Mouse (Mus musculus): ENCODE measurements around the gene Dntt. TPM values are rescaled to one million over a fixed set of nuclear protein-coding genes. Genes with fewer than 3 reads are reported as not detected.

The Dntt gene
- total RNA-seq, 1 experiment = not detected

DNA sequence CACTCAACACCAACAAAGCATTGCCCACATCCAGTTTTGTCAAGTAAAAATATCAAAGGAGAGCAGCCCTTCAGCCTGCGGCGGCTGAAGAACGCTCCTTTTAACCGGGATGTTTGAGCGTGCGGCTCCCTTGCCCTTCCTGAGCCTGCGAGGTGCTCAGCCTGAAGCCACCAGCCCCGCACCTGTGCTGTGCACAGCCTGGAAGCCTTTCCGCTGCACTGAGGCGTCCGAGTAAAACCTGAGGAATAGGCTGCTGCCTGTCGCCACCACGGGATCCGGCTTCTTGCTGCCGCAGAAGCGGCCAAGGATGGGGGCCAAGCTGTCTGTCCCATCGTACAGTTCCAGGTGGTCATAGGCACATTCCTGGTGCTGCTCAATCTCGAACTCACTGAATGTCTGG, 59.4 kb downstream of the Dntt start:
- Histone ChIP-seq H3K9ac (ENCODE audit: insufficient read depth, low read depth, low read length, poor library complexity, severe bottlenecking) (peak overlapping the region; percentile 46; the same call in 1 of the 2 replicates), H3K4me3 (ENCODE audit: insufficient read depth in 1 of 2, low read depth in 1 of 2, low read length in 2 of 2, poor library complexity in 1 of 2, severe bottlenecking in 1 of 2) (peak overlapping the region; percentile 49 to 50), H3K27ac (ENCODE audit: insufficient read depth, low read depth, low read length, poor library complexity, severe bottlenecking) (no peak overlapping the region), H3K4me1 (ENCODE audit: control insufficient read depth in 2 of 2, insufficient read depth in 2 of 2, low read length in 2 of 2, poor library complexity in 1 of 2) (no peaks in the 10 kb centered on the region), H3K36me3 (ENCODE audit: control insufficient read depth, insufficient read depth, low read length, poor library complexity, severe bottlenecking) (no peaks in the 10 kb centered on the region), H3K9me3 (ENCODE audit: control insufficient read depth, insufficient read depth, low read depth, low read length) (no peaks in the 10 kb centered on the region)
- no peak for DNase-seq (ENCODE audit: low read depth, low spot score)
- no peak for TF ChIP-seq ZC3H11A (IDR thresholded peaks at IDR 0.05; ENCODE audit: borderline replicate concordance, low read depth, low read length)
- TF ChIP-seq HCFC1 (IDR thresholded peaks at IDR 0.05; ENCODE audit: borderline replicate concordance, insufficient read depth, low read length) = no peak
- TF ChIP-seq ZNF384 (IDR thresholded peaks at IDR 0.05; ENCODE audit: low read depth, low read length) = no peak
- no peak for TF ChIP-seq CHD2 (IDR thresholded peaks at IDR 0.05; ENCODE audit: low read depth, low read length)
- TF ChIP-seq MAFK (IDR thresholded peaks at IDR 0.05; ENCODE audit: insufficient read depth, low read depth, low read length) = no peak
- in situ Hi-C loops (cut with MboI; ENCODE audit: low sequenced_read_pairs in 2 of 2, unreplicated experiment in 2 of 2) = no loop called here

GRCm38 (mm10) chr19:41089833-41090232, 60.8 kb downstream of the Dntt start:
- Histone ChIP-seq H3K9ac (ENCODE audit: insufficient read depth, low read depth, low read length, poor library complexity, severe bottlenecking) (no peak overlapping the region), H3K36me3 (ENCODE audit: control insufficient read depth, insufficient read depth, low read length, poor library complexity, severe bottlenecking) (no peaks in the 10 kb centered on the region), H3K9me3 (ENCODE audit: control insufficient read depth, insufficient read depth, low read depth, low read length) (no peaks in the 10 kb centered on the region), H3K27ac (ENCODE audit: insufficient read depth, low read depth, low read length, poor library complexity, severe bottlenecking) (no peak overlapping the region), H3K4me1 (ENCODE audit: control insufficient read depth in 2 of 2, insufficient read depth in 2 of 2, low read length in 2 of 2, poor library complexity in 1 of 2) (no peaks in the 10 kb centered on the region), H3K4me3 (ENCODE audit: insufficient read depth in 1 of 2, low read depth in 1 of 2, low read length in 2 of 2, poor library complexity in 1 of 2, severe bottlenecking in 1 of 2) (no peak overlapping the region)
- TF ChIP-seq MAFK (IDR thresholded peaks at IDR 0.05; ENCODE audit: insufficient read depth, low read depth, low read length) (no peak), CHD2 (IDR thresholded peaks at IDR 0.05; ENCODE audit: low read depth, low read length) (no peak), ZNF384 (IDR thresholded peaks at IDR 0.05; ENCODE audit: low read depth, low read length) (no peak)
- in situ Hi-C loops (cut with MboI; ENCODE audit: low sequenced_read_pairs in 2 of 2, unreplicated experiment in 2 of 2) = no loop called here
- peak; percentile 58 for DNase-seq (ENCODE audit: low read depth, low spot score)

GRCm38 (mm10) chr19:41091901-41092300, 62.8 kb downstream of the Dntt start:
- Histone ChIP-seq H3K36me3 (ENCODE audit: control insufficient read depth, insufficient read depth, low read length, poor library complexity, severe bottlenecking) (no peaks in the 10 kb centered on the region), H3K27ac (ENCODE audit: insufficient read depth, low read depth, low read length, poor library complexity, severe bottlenecking) (no peak overlapping the region), H3K4me1 (ENCODE audit: control insufficient read depth in 2 of 2, insufficient read depth in 2 of 2, low read length in 2 of 2, poor library complexity in 1 of 2) (no peaks in the 10 kb centered on the region), H3K9me3 (ENCODE audit: control insufficient read depth, insufficient read depth, low read depth, low read length) (no peaks in the 10 kb centered on the region), H3K4me3 (ENCODE audit: insufficient read depth in 1 of 2, low read depth in 1 of 2, low read length in 2 of 2, poor library complexity in 1 of 2, severe bottlenecking in 1 of 2) (no peak overlapping the region), H3K9ac (ENCODE audit: insufficient read depth, low read depth, low read length, poor library complexity, severe bottlenecking) (no peak overlapping the region)
- DNase-seq (ENCODE audit: low read depth, low spot score) = no peak
- no peak for TF ChIP-seq MAFK (IDR thresholded peaks at IDR 0.05; ENCODE audit: insufficient read depth, low read depth, low read length)
- no peak for TF ChIP-seq ZC3H11A (IDR thresholded peaks at IDR 0.05; ENCODE audit: borderline replicate concordance, low read depth, low read length)
- no peak for TF ChIP-seq CHD2 (IDR thresholded peaks at IDR 0.05; ENCODE audit: low read depth, low read length)
- TF ChIP-seq ZNF384 (IDR thresholded peaks at IDR 0.05; ENCODE audit: low read depth, low read length) = no peak
- no peak for TF ChIP-seq HCFC1 (IDR thresholded peaks at IDR 0.05; ENCODE audit: borderline replicate concordance, insufficient read depth, low read length)
- in situ Hi-C loops (cut with MboI; ENCODE audit: low sequenced_read_pairs in 2 of 2, unreplicated experiment in 2 of 2) = no loop called here

- no peak overlapping the region for H3K9ac ChIP-seq (ENCODE audit: insufficient read depth, low read depth, low read length, poor library complexity, severe bottlenecking)
- in situ Hi-C loops (cut with MboI; ENCODE audit: low sequenced_read_pairs in 2 of 2, unreplicated experiment in 2 of 2) = no loop called here
- H3K36me3 ChIP-seq (ENCODE audit: control insufficient read depth, insufficient read depth, low read length, poor library complexity, severe bottlenecking) = no peaks in the 10 kb centered on the region
- no peak overlapping the region for H3K4me3 ChIP-seq (ENCODE audit: insufficient read depth in 1 of 2, low read depth in 1 of 2, low read length in 2 of 2, poor library complexity in 1 of 2, severe bottlenecking in 1 of 2)
- TF ChIP-seq MAFK (IDR thresholded peaks at IDR 0.05; ENCODE audit: insufficient read depth, low read depth, low read length) (no peak), HCFC1 (IDR thresholded peaks at IDR 0.05; ENCODE audit: borderline replicate concordance, insufficient read depth, low read length) (no peak), CHD2 (IDR thresholded peaks at IDR 0.05; ENCODE audit: low read depth, low read length) (no peak), ZC3H11A (IDR thresholded peaks at IDR 0.05; ENCODE audit: borderline replicate concordance, low read depth, low read length) (no peak), ZNF384 (IDR thresholded peaks at IDR 0.05; ENCODE audit: low read depth, low read length) (no peak)
- no peaks in the 10 kb centered on the region for H3K4me1 ChIP-seq (ENCODE audit: control insufficient read depth in 2 of 2, insufficient read depth in 2 of 2, low read length in 2 of 2, poor library complexity in 1 of 2)
- no peak overlapping the region for H3K27ac ChIP-seq (ENCODE audit: insufficient read depth, low read depth, low read length, poor library complexity, severe bottlenecking)
- no peaks in the 10 kb centered on the region for H3K9me3 ChIP-seq (ENCODE audit: control insufficient read depth, insufficient read depth, low read depth, low read length)
- DNase-seq (ENCODE audit: low read depth, low spot score) = no peak
These were observed 68.0 kb downstream of the Dntt start for GRCm38 (mm10) chr19:41097038-41097437.

DNA sequence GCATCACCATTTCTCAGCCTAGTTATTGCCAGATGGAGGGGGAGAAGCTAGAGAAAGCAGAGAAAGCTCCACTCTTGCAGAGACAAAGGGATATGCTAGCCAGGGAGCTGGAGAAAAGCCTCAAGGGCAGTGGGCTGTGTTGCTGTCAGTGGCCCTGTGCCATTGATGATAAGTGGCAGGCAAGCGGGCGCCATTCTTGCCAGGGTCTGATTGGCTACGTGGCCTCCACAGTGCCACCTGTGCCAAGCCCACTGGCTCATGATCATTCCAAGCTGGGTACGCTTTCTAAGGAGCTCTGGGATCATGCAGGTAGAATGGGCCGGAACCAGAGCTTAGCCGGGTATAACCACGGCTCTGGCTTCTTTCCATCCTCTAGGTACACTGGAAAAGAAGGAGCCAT, 71.8 kb downstream of the Dntt start:
- no peak overlapping the region for H3K27ac ChIP-seq (ENCODE audit: insufficient read depth, low read depth, low read length, poor library complexity, severe bottlenecking)
- H3K9me3 ChIP-seq (ENCODE audit: control insufficient read depth, insufficient read depth, low read depth, low read length) = no peaks in the 10 kb centered on the region
- H3K36me3 ChIP-seq (ENCODE audit: control insufficient read depth, insufficient read depth, low read length, poor library complexity, severe bottlenecking) = no peaks in the 10 kb centered on the region
- no peak overlapping the region for H3K4me3 ChIP-seq (ENCODE audit: insufficient read depth in 1 of 2, low read depth in 1 of 2, low read length in 2 of 2, poor library complexity in 1 of 2, severe bottlenecking in 1 of 2)
- H3K9ac ChIP-seq (ENCODE audit: insufficient read depth, low read depth, low read length, poor library complexity, severe bottlenecking) = no peak overlapping the region
- in situ Hi-C loops (cut with MboI; ENCODE audit: low sequenced_read_pairs in 2 of 2, unreplicated experiment in 2 of 2) = no loop called here
- TF ChIP-seq ZNF384 (IDR thresholded peaks at IDR 0.05; ENCODE audit: low read depth, low read length) (no peak), ZC3H11A (IDR thresholded peaks at IDR 0.05; ENCODE audit: borderline replicate concordance, low read depth, low read length) (no peak), CHD2 (IDR thresholded peaks at IDR 0.05; ENCODE audit: low read depth, low read length) (no peak), MAFK (IDR thresholded peaks at IDR 0.05; ENCODE audit: insufficient read depth, low read depth, low read length) (no peak)
- H3K4me1 ChIP-seq (ENCODE audit: control insufficient read depth in 2 of 2, insufficient read depth in 2 of 2, low read length in 2 of 2, poor library complexity in 1 of 2) = no peaks in the 10 kb centered on the region
- DNase-seq (ENCODE audit: low read depth, low spot score) = no peak
